Mouse (Mus musculus): ENCODE measurements around the gene Slc20a1. TPM values are rescaled to one million over a fixed set of nuclear protein-coding genes. Genes with fewer than 3 reads are reported as not detected.

Slc20a1 gene
- total RNA-seq, 2 experiments from 2014 or later, result 19.0 to 19.9 TPM

DNA sequence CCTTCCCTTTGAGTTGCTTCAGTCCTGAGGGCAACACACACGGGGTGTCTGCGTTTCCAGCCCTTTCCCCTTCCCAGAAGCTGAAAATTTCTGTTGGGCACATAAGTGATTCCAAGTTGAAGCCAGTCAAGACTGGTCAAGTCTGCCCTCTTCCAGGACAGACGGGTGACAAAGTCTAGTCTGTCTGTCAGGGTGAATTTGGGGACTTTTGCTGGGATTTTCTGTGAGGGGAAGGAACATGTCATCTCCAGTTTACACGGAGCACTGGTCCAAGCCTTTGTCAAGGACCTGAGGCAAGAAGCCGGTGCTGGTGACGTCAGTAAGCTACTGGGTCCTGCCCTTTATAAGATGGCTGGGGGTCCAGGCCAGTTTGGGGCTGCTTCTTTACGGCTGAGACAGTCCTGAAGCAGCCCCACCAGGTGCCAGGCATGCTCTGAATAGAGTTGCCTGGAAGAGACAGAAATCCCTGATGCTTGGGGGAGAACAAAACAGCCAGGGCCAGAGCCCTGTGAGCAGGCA lies 28.5 kb downstream of the Slc20a1 start:
- no peak for DNase-seq

DNA sequence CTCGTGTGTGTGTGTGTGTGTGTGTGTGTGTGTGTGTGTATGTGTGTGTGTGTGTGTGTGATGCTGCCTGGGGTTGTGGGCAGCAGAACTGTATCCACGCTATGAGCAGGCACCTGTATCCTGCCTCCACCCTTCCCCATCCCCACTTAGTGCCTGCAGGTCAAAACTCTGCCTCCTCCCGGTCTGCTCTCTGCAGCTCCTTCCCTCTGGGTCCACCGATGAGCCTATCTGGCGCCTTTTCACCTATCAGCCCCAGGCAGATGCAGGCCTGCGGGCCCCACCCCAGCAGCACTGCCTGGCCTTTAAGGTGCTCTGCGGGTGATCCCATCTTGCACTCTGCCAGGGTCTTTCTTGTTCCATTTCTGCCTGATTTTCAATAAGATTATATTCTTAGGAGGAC lies 29.1 kb downstream of the Slc20a1 start:
- no peak for DNase-seq

DNA sequence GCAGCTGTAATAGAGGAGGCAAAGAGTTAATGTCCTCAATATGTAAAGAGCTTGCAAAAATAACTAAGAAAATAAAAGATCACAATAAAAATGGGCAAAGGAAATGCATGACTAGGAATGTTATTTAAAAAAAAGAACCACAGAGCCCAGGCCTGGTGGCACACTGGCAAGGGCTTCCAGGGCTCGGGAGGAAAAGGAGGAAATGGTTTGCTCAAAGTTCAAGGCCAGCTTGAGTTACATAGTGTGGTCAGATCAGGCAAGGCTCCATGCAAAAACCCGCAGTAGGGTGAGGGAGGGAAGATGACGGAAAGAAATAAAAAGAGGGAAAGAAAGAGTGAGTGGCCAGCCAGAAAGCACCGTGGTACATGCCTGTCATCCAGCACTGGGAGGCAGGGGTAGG lies 30.0 kb downstream of the Slc20a1 start:
- DNase-seq, result no peak

DNA sequence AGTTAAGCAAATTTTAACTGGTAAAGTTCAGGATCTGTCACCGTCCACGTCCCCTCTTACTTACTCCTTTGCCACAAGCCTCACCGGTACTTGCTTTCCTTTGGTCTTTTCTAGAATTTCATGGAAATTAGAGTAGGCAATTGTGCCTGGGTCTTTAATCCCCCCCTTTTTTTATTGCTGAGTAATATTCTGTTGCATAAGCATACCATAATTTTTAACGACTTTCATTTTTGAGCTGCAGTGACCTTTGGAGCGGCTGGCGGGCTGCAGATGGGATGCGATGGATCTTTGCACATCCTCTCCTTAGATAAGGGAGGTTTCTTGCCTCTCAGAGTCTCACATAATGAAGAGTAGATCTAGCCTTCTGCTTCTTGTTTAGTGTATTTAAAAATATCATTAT lies 30.8 kb downstream of the Slc20a1 start:
- no peak for DNase-seq

DNA sequence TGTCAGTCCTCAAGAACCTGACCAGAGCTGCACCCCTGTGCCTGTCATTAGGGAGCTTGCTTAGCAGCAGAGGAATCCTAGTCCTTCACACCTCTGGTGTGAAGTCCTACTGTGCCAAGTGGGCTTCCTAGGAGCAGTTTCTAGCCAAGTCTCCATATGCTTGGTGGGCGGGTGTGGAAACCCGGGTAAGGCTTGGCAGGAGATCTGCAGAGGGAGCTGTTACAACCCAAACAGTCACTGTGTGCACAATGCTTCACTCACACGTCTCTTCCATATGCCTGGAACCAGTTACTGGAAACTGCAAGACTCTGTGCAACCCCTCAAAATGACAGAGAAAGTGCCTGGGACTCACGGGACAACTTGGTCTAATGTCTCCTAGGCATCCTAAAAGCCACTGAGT lies 33.5 kb downstream of the Slc20a1 start:
- DNase-seq, result no peak

DNA sequence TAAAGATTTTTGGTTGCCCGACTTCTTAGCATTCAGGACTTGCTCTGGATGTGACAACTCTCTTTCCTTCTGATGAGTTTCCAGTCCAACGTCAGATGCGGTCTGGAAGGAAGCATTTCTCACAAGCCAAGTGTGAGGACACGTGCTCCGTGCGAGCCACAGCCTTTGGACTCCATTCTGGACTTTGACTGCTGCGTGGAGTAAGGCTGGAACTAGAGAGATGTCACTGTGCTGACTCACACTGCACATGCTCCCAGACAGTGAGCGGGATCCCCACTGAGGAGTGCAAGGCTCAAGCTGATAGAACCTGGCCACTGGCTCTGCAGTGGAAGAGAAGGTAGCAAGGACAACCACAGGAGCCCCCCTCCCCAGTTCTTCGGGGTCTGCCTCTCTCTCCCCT lies 33.9 kb downstream of the Slc20a1 start:
- DNase-seq, result peak; percentile 35

DNA sequence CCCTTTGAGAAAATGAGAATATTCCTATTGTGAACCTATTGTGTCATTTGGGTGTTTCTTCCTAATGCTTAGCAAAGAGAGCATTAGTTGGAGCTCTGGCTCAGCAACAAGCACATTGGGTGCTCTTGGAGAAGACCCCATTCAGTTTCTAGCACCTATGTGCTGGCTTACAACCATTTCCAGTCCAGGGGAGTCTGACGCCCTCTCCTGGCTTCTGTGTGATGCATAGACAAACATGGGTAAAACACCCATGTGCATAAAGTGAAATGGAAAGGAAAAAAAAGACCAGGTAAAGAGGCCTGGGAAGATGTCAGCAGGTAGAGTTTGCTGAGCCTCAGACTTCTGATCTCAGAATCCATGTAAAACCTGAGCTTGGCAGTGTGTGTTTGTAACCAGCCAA lies 34.7 kb downstream of the Slc20a1 start:
- no peak for DNase-seq

DNA sequence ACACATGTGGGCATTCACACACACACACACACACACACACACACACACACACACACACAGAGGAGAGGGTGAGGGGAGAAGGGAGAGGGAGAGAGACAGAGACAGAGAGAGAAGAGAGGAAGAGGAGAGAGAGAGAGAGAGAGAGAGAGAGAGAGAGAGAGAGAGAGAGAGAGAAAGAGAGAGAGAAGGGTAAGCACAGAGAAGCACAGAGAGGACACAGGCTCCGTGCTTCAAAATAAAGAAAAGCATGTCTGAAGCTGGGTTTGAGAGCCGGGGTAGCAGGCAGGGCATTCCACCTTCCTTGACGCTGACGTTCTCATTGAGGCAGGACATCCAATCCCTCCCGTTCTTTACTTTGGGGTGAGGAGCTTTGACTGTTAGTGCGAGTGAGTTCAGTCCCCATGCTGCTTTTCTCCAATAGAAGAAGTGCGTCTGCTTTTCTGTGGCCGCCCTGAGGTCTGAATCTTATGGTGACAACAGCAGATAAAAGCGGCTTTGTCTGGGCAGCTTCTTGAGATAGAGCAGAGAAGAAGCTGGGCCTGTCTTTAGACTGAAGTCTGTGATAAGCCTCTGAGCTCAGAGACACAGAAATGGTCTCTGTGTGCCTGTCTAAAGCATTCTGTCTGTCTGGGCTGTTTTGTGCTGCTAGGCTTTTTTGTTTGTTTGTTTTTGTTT lies 35.4 kb downstream of the Slc20a1 start:
- DNase-seq, result no peak

DNA sequence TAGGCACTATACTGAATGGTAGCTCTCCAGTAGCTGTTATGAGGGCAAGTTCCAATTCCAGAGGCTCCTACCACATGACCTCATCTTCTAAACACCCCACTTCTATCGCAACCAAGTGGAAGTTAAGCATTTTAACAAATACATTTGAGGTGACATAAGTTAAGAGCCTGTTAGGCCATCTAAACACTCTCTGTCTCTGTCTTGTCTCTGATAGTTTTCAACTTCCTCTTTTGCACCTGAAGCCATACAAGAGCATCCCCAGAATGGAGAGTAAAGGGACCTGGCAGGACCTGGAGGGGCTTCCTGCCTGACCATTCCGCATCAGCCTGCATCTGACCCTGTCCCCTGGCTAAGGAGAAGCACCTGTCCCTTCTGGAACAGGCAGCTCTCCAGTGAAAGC lies 36.2 kb downstream of the Slc20a1 start:
- DNase-seq, result no peak

DNA sequence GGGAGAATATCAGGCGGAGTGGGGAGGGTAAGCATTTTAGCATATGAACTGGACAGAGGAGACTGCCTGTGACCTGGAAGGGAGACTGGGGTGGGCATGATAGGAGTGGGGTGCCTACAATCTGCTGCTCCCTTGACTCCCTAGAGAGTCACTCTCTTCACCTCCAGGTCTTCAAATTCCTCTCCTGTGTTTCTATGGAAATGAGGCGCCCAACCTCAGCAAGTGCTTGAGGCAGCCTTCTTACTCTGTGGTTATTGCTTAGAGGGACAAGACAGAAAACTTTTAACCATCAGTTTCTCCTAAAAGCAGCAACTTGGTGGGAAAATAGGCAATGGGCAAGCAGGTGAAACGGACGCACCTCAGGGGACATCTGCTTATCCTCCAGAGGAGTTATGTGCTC lies 38.0 kb downstream of the Slc20a1 start:
- no peak for DNase-seq

DNA sequence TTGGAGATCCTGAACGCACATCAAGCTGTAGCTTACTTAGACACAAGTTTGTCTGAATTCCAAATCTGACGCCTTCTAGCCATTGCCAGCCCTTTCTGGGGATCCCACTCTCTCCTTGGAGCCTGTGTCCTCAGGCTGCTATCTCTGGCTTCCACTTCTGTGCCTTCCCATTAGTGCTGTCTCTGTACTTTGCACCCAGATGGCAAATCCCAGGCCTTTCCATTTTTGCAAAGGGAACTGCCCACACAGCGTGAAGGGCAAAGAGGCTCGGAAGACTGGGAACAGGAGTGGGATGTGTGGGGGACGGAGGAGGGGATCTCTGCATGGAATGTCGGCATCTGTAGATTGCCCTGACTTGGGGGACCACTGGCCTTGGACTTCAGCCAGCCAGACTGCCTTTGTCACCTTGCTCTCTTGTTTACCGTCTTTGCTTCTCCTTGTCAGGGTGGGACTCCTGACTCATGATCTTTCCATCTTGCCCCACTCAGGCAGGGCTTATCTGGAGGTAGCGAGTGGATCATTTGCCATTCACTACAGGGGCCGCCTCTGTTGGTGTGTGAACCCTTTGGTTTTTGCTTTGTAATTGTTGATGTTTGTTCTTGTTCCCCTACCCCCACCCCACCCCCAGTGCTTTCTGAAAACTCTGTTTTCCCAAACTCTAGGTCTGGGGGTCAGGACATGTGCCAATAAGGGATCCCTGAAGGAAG lies 42.3 kb downstream of the Slc20a1 start:
- no peak for DNase-seq

DNA sequence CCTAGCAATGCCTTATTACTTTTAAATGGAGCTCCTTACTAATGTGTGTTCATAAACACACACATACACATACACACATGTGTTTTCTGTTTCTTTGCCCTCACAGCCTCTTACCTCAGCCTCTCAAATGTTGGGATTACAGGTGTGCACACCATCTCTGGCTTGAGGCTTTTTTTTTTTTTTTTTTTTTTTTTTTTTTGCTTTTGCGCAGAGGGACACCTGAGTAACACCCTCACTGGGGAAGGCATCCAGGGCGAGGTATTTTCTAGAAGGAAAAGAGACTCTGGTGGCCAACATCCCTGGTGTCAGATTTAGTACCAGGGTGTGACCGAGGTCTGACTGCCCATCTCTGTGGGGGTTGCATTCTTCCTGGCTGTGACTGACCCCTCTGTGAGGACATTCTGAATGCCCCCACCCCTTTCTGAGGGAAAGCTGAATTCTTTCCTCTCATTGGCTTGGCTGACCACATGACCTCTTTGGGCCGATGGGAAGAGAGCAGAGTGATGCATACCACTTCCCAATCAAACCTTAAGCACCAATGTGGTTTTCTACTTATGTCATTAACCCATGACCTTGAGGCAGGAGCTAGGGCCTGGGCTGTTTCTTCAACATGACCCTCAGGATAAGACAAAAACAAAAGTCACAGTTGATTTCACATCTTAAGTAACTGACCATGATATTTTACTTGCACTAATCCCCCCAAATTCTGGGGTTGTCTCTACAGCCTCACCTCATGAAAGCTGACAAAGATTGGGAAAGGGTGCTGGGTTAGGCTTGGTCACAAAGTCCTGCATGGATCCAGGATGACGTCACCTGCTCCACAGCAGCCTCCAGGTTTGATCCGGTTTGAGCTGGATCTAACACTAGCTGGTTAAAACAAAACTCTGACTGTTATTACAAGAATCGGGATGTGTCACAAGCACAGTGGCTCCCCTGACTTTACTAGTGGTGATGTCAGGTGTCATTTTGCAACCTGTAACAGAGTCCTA lies 43.6 kb downstream of the Slc20a1 start:
- DNase-seq, result no peak

DNA sequence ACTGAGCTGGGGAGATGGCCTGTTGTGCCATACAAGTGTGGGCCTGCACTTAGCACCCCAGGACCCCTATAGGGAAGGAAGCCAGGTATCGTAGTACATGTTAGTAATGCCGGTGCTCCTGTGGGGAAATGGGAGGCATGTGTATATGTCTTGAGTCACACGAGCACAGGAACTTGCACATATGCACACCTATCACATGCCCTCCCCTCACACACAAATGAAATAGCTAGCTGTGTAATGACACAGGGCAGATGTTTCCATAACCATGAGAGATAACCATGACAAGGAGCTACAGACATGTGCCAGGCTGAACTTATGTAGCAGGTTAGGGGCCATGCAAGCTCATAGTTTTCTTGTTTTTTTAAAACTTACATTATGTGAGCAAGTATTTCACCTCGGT lies 44.4 kb downstream of the Slc20a1 start:
- DNase-seq, result no peak

DNA sequence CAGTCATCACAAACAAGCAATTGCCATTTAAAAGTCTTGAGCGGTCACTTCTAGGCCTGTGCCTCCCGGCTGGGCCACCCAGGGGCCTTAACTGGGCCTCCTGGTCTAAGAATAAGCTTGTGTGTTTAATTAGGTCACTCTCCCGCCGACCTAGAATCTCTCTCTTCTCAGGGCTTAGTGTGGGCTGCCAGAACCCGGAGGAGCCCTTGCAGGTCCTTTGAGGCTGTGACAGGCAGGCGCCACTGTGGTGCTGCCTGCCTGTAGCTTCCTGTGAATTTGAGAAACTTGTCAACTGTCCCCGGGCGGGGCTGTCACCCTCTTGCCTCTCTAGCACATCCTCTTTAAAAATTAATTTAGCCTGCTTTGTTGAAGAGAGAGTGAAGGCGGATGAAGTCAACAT lies 45.2 kb downstream of the Slc20a1 start:
- DNase-seq, result no peak

DNA sequence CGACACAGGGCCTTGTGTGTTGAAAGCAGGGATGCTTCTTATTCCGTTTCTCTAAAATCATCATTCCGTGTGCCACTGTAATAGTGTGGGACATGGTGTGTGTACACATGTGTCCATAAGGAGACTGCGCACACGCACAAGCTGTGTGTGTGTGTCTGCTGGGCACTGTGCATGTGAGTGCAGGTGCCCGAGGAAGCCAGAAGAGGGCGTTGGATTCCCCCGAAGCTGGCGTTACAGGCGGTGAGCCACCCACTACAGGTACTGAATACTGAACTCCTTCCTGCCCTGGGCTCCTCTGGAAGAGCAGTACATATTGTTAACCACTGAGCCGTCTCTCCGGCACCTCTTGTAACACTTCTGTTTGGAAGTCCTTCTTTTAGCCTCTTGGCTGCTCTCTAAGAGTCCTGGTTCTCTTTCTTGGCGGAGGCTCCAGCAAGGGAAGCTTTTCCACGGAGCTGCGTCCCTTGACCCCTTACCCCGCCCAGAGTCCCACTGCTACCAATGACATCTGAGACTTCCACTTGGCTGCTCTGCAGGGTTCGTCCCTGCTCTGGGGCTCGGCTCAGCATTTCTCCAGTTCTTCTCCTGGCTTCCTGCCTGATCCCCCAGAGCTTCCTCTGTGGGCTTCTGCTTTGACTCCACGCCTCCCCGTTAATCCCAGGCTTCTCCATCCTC lies 46.0 kb downstream of the Slc20a1 start:
- peak; percentile 21 for DNase-seq

DNA sequence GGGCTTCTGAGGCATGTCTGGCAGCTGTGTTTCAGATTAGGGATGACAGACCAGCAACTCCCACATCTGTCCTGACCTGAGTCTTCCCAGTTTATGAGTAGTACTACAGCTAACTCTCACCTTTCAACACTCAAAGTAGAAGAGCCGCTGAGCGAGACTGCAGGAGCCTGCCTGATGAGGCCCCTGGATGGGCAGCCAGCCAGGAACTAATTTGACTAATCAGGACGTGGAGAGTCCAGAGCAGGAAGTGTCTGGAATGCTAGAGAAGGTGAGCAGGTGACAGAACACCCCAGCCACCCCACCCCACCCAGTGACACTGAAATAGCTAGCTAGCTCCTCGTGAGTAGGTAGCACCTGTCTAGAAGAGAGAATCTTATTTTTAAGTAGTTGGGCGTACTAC lies 47.1 kb downstream of the Slc20a1 start:
- DNase-seq, result no peak

DNA sequence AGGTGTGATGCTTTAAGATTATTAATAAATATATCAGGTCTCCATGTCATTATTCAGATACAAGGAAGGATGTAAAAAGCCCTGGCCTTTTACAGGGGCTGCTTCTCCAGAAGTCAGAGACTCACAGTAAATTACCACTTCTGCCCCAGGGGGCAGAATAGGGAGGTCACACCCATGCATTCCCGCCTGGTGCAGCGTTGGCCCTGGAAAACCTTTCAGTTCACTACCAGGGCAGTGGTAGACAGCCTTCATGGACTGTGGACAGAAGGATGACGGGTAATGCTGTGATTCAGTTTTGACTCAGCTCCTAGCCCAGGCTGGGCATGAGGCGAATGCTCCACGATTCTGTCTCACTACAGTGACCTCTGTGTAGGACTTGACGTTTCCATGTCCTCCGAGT lies 47.9 kb downstream of the Slc20a1 start:
- no peak for DNase-seq

DNA sequence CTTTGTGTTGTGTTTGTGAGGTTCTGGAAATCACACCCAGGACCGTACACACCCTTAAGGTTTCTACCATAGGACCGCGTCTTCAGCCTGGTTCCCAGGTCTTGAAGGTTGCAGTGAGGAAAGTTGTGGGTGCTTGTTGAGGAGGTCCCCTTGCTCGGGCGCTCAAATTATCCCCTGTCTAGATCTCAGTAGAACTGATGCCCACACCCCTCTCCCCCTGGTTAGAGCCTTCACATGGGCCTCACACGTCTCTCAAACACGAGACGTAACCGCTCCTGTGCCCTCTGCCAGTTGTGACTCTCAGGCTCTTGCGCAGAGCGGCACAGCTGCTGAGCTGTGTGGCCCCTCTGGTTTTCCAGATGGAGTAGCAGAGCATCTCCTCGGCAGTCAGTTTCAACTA lies 48.4 kb downstream of the Slc20a1 start:
- DNase-seq, result no peak

DNA sequence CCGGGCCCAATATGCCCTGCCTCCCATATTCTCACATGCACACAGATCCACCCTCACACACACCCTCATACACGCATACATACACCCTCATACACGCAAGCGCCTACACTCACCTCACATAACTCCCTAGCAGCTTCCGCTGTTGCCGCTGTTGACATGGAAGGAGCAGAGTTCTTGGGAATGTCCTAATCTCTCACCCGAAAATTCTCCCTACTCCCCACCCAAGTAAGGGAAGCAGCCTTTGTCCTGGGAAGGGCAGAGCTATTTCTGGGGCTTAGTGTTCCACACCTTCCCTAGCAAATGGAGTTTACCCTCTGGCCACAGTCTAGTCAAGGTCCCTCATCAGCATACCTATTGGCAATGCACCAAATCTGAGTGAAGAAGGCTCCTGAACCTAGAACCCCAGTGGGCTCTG lies 49.1 kb downstream of the Slc20a1 start:
- DNase-seq, result no peak

DNA sequence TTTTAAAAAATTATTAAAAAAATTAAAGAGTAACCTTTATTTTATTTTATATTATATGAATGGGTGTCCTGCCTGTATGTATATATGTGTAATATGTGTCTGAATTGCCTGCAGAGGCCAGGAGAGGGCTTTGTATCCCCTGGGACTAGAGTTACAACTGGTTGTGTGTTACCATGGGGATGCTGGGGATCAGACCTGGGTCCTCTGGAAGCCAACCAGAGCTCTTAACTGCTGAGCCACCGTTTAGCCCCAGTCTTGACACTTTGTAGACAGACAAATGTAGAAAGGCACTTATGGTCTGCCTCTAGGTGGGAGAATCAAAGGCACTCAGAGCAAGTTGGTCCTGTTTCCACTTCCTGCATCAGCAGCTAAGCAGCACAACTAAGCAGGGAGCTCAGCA lies 50.8 kb downstream of the Slc20a1 start:
- DNase-seq, result no peak

DNA sequence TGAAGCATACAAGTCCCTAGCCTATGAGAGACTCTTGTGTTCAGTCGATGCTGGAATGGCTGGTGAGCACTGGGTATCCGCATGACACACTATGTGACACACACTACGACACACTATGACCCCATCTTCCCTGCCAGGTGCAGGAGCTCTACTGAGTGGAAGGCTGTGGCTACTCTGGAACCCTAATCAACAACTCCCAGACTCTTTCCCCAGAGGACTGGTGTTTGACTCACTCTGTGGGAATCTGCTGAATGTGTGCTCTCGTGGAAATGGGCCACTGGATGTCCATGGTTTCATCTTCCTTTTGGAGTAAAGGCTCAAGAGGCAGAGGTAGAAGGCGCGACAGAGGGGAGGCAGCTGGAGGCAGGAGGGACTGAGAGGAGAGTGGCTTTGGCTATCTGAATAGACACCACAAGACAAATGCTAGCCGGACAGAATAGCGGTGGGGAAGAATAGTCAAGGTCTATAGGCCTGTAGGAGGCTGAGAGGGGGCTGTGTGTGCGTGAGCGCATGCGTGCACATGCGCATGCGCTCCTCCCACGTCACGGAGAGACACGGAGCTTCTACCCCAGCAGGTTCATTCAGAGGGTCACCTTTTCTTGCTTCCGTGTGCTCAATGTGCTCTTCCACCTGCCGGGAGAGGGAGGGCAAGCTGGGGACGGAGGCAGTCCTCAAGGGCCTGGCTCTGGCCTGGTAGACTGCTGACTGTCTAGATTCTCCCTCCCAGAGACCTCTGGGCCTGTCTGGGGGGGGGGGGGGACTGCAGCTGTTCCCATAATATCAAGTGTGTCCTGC lies 54.5 kb downstream of the Slc20a1 start:
- DNase-seq, result no peak

DNA sequence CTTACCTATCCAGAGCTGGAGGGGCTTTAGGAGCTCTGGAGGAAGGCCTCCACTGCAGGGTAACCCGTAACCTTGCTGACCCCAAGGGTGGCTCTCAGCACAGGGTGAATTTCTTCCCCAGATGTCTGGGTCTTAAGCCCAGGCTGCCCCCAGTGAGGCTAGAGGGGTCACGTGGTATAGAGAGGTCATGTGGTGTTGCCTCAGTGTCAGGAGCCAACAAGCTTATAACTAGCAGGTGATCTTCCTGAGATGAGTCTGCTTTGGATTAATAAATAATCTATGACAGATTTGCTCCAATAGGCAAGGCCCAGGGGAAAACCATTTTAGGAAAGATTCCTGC lies 55.0 kb downstream of the Slc20a1 start:
- DNase-seq, result no peak
